Mouse (Mus musculus): Measurements from ENCODE around the gene Limk2. TPM values are rescaled to one million over a fixed set of nuclear protein-coding genes. Genes with fewer than 3 reads are reported as not detected.

Limk2 gene
- polyA plus RNA-seq, 1 experiment from 2014 or later, result 92.6 TPM

GRCm38 (mm10) chr11:3443091-3443490 is 34.1 kb upstream of the Limk2 start:
- Histone ChIP-seq H3K27ac (ENCODE audit: low read length) (no peak overlapping the region), H3K4me3 (replicated peaks; ENCODE audit: low read length) (no peak overlapping the region), H3K36me3 (ENCODE audit: control insufficient read depth, insufficient read depth, low read length) (no peaks in the 10 kb centered on the region), H3K27me3 (ENCODE audit: control insufficient read depth, insufficient read depth, low read length) (no peaks in the 10 kb centered on the region), H3K9me3 (replicated peaks; ENCODE audit: control insufficient read depth, low read length) (no peaks in the 10 kb centered on the region), H3K9ac (ENCODE audit: low read length) (no peak overlapping the region), H3K4me1 (ENCODE audit: control insufficient read depth, insufficient read depth, low read length) (peaks cover 2% of the 10 kb centered on the region; the same call in 1 of the 2 replicates), H3K4me2 (ENCODE audit: low read depth, low read length) (no peak overlapping the region)
- no peak for ATAC-seq (ENCODE audit: insufficient read depth, low FRiP score)
- WGBS, result 91% methylated on average over 2 of the region's 2 CpGs

GRCm38 (mm10) chr11:3442677-3443076 is 33.7 kb upstream of the Limk2 start:
- no peaks in the 10 kb centered on the region for H3K27me3 ChIP-seq (ENCODE audit: control insufficient read depth, insufficient read depth, low read length)
- no peak for ATAC-seq (ENCODE audit: insufficient read depth, low FRiP score)
- peaks cover 2% of the 10 kb centered on the region; the same call in 1 of the 2 replicates for H3K4me1 ChIP-seq (ENCODE audit: control insufficient read depth, insufficient read depth, low read length)
- H3K27ac ChIP-seq (ENCODE audit: low read length), result no peak overlapping the region
- no peak overlapping the region for H3K9ac ChIP-seq (ENCODE audit: low read length)
- no peaks in the 10 kb centered on the region for H3K36me3 ChIP-seq (ENCODE audit: control insufficient read depth, insufficient read depth, low read length)
- no peak overlapping the region for H3K4me3 ChIP-seq (replicated peaks; ENCODE audit: low read length)
- no peak overlapping the region for H3K4me2 ChIP-seq (ENCODE audit: low read depth, low read length)
- no peaks in the 10 kb centered on the region for H3K9me3 ChIP-seq (replicated peaks; ENCODE audit: control insufficient read depth, low read length)
- 74% methylated on average over 4 of the region's 4 CpGs for WGBS

DNA sequence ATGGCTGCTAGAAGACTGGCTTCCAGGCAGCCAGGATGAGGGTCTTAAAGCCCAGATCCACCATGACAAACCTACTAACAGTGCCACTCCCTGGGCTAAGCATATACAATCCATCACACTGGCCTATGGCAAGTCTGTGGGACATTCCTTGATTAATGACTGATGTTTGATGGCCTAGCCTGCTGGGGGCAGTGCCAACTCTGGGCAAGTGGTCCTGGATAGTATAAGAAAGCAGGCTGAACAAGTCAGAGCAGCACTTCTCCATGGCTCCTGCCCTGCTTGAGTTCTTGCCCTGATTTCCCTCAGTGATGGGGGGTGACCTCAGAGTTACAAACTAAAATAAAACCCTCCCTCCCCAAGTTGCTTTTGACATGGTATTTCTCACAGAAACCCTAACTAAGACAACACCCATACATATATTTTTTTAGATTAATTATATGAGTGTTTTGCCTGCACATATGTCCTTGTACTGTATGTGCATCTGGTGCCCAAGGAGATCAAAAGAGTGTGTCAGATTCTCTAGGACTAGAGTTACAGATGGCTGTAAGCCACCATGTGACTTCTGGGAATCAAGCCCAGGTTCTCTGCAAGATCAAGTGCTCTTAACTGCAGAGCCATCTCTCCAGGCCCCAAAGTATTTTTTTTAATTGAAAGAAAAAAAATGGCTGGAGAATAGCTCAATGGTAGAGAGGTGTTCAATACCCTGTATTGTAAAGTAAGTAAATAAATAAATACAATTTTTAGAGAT is 32.9 kb upstream of the Limk2 start:
- Histone ChIP-seq H3K4me3 (replicated peaks; ENCODE audit: low read length) (no peak overlapping the region), H3K9ac (ENCODE audit: low read length) (no peak overlapping the region), H3K27me3 (ENCODE audit: control insufficient read depth, insufficient read depth, low read length) (no peaks in the 10 kb centered on the region), H3K9me3 (replicated peaks; ENCODE audit: control insufficient read depth, low read length) (no peaks in the 10 kb centered on the region), H3K36me3 (ENCODE audit: control insufficient read depth, insufficient read depth, low read length) (no peaks in the 10 kb centered on the region), H3K27ac (ENCODE audit: low read length) (no peak overlapping the region), H3K4me2 (ENCODE audit: low read depth, low read length) (no peak overlapping the region), H3K4me1 (ENCODE audit: control insufficient read depth, insufficient read depth, low read length) (peaks cover 2% of the 10 kb centered on the region; the same call in 1 of the 2 replicates)
- ATAC-seq (ENCODE audit: insufficient read depth, low FRiP score), result no peak; the same call in 1 of the 2 replicates

DNA sequence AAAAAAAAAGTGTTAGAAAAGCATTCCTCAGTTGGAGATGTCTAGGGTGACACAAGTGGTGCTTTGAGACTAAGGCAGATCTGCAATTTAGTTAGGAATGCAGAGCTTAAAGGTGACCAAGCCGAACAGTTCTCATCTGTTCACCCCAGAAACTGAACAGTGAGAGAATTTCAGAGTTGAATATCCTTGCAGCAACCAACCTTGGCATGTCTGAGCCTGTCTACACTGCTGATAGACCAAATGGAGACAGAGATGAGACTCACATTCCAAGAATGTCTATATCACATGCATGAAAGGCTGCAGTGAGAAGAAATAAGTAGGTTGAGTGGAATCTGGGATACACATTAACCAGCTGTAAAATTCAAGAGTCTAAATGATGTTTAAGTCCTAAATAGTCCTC is 28.6 kb upstream of the Limk2 start:
- H3K9me3 ChIP-seq (replicated peaks; ENCODE audit: control insufficient read depth, low read length), result no peaks in the 10 kb centered on the region
- no peak overlapping the region for H3K4me3 ChIP-seq (replicated peaks; ENCODE audit: low read length)
- no peaks in the 10 kb centered on the region for H3K27me3 ChIP-seq (ENCODE audit: control insufficient read depth, insufficient read depth, low read length)
- no peak overlapping the region for H3K4me2 ChIP-seq (ENCODE audit: low read depth, low read length)
- no peak overlapping the region for H3K9ac ChIP-seq (ENCODE audit: low read length)
- no peaks in the 10 kb centered on the region for H3K36me3 ChIP-seq (ENCODE audit: control insufficient read depth, insufficient read depth, low read length)
- no peak for ATAC-seq (ENCODE audit: insufficient read depth, low FRiP score)
- no peak overlapping the region for H3K27ac ChIP-seq (ENCODE audit: low read length)
- peaks cover 2% of the 10 kb centered on the region; the same call in 1 of the 2 replicates for H3K4me1 ChIP-seq (ENCODE audit: control insufficient read depth, insufficient read depth, low read length)
- 81% methylated on average over 1 of the region's 1 CpGs for WGBS

DNA sequence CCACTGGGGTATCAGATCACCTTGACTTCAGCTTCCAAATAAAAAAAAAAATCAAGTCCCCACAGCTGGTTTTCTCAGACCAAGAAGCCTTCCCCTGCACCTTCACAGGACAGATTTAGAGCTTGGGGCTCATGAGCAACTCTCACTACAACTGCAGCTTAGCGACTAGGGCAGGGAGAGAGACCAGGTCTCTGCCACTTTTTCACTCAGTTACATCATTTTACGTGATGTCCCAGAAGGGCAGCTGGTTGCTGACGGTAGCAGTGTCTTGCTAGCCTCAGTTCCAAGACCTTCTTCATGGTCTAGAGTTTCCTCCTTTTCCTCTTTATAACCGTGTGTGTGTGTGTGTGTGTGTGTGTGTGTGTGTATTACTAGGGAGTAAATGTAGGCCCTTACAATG is 24.8 kb upstream of the Limk2 start:
- no peak for ATAC-seq (ENCODE audit: insufficient read depth, low FRiP score)
- Histone ChIP-seq H3K4me3 (replicated peaks; ENCODE audit: low read length) (no peak overlapping the region), H3K4me1 (ENCODE audit: control insufficient read depth, insufficient read depth, low read length) (no peaks in the 10 kb centered on the region), H3K9ac (ENCODE audit: low read length) (no peak overlapping the region), H3K36me3 (ENCODE audit: control insufficient read depth, insufficient read depth, low read length) (no peaks in the 10 kb centered on the region), H3K4me2 (ENCODE audit: low read depth, low read length) (no peak overlapping the region), H3K27ac (ENCODE audit: low read length) (no peak overlapping the region), H3K9me3 (replicated peaks; ENCODE audit: control insufficient read depth, low read length) (no peaks in the 10 kb centered on the region), H3K27me3 (ENCODE audit: control insufficient read depth, insufficient read depth, low read length) (no peaks in the 10 kb centered on the region)
- 85% methylated on average over 4 of the region's 4 CpGs for WGBS

- ATAC-seq (ENCODE audit: insufficient read depth, low FRiP score), result no peak
- no peak overlapping the region for H3K9ac ChIP-seq (ENCODE audit: low read length)
- H3K27me3 ChIP-seq (ENCODE audit: control insufficient read depth, insufficient read depth, low read length), result no peaks in the 10 kb centered on the region
- H3K4me1 ChIP-seq (ENCODE audit: control insufficient read depth, insufficient read depth, low read length), result no peaks in the 10 kb centered on the region
- H3K4me3 ChIP-seq (replicated peaks; ENCODE audit: low read length), result no peak overlapping the region
- H3K36me3 ChIP-seq (ENCODE audit: control insufficient read depth, insufficient read depth, low read length), result no peaks in the 10 kb centered on the region
- WGBS, result 87% methylated on average over 6 of the region's 6 CpGs
- H3K4me2 ChIP-seq (ENCODE audit: low read depth, low read length), result no peak overlapping the region
- no peaks in the 10 kb centered on the region for H3K9me3 ChIP-seq (replicated peaks; ENCODE audit: control insufficient read depth, low read length)
- H3K27ac ChIP-seq (ENCODE audit: low read length), result no peak overlapping the region
These were observed 23.1 kb upstream of the Limk2 start for GRCm38 (mm10) chr11:3431976-3432603.

- Histone ChIP-seq H3K9ac (ENCODE audit: low read length) (no peak overlapping the region), H3K27ac (ENCODE audit: low read length) (no peak overlapping the region), H3K4me2 (ENCODE audit: low read depth, low read length) (no peak overlapping the region), H3K27me3 (ENCODE audit: control insufficient read depth, insufficient read depth, low read length) (no peaks in the 10 kb centered on the region), H3K36me3 (ENCODE audit: control insufficient read depth, insufficient read depth, low read length) (no peaks in the 10 kb centered on the region), H3K4me3 (replicated peaks; ENCODE audit: low read length) (no peak overlapping the region), H3K4me1 (ENCODE audit: control insufficient read depth, insufficient read depth, low read length) (no peaks in the 10 kb centered on the region), H3K9me3 (replicated peaks; ENCODE audit: control insufficient read depth, low read length) (no peaks in the 10 kb centered on the region)
- ATAC-seq (ENCODE audit: insufficient read depth, low FRiP score), result no peak
- WGBS, result 89% methylated on average over 3 of the region's 3 CpGs
These were observed 22.5 kb upstream of the Limk2 start for GRCm38 (mm10) chr11:3431515-3431914.

GRCm38 (mm10) chr11:3428632-3429031 is 19.6 kb upstream of the Limk2 start:
- Histone ChIP-seq H3K36me3 (ENCODE audit: control insufficient read depth, insufficient read depth, low read length) (peaks cover 16% of the 10 kb centered on the region), H3K4me3 (replicated peaks; ENCODE audit: low read length) (no peak overlapping the region), H3K9me3 (replicated peaks; ENCODE audit: control insufficient read depth, low read length) (no peaks in the 10 kb centered on the region), H3K4me1 (ENCODE audit: control insufficient read depth, insufficient read depth, low read length) (no peaks in the 10 kb centered on the region), H3K9ac (ENCODE audit: low read length) (no peak overlapping the region), H3K4me2 (ENCODE audit: low read depth, low read length) (no peak overlapping the region), H3K27me3 (ENCODE audit: control insufficient read depth, insufficient read depth, low read length) (no peaks in the 10 kb centered on the region), H3K27ac (ENCODE audit: low read length) (no peak overlapping the region)
- ATAC-seq (ENCODE audit: insufficient read depth, low FRiP score), result no peak
- WGBS, result 85% methylated on average over 7 of the region's 7 CpGs

DNA sequence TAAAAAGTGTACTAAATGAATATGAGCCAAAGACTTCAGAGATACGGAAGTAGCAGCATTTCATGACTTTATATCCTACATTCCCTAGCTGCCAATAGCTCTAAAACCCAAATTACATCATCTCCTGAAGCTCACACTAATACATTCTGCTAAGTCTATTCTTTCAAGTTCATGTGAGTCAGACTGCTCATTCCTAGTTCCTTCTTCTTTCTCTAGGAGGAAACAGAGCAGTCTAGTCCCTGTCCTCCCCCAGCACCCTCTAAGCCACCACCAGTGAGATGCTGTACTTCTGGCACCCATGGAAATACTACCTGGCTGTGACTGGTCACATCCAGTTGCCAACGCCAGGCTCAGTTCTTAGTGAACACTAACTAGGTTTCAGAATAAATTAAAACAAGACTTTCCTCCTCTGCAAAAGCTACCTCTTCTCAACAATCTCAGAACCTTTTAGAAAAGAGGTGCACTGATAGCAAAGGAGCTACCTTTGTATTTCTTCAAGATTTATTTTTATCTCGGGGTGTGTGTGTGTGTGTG is 18.8 kb upstream of the Limk2 start:
- no peak for ATAC-seq (ENCODE audit: insufficient read depth, low FRiP score)
- no peak overlapping the region for H3K4me2 ChIP-seq (ENCODE audit: low read depth, low read length)
- H3K9ac ChIP-seq (ENCODE audit: low read length), result no peak overlapping the region
- H3K36me3 ChIP-seq (ENCODE audit: control insufficient read depth, insufficient read depth, low read length), result peaks cover 16% of the 10 kb centered on the region
- 81% methylated on average over 3 of the region's 3 CpGs for WGBS
- no peak overlapping the region for H3K4me3 ChIP-seq (replicated peaks; ENCODE audit: low read length)
- no peaks in the 10 kb centered on the region for H3K4me1 ChIP-seq (ENCODE audit: control insufficient read depth, insufficient read depth, low read length)
- no peak overlapping the region for H3K27ac ChIP-seq (ENCODE audit: low read length)
- no peaks in the 10 kb centered on the region for H3K9me3 ChIP-seq (replicated peaks; ENCODE audit: control insufficient read depth, low read length)
- no peaks in the 10 kb centered on the region for H3K27me3 ChIP-seq (ENCODE audit: control insufficient read depth, insufficient read depth, low read length)

Data from stomach, embryonic 16.5 days (tissue).